Mouse (Mus musculus) ovary, adult 18-20 months (tissue): ENCODE results near the gene Gstcd.

Source experiments
- DNase-seq: peaks from one replicate; pipeline ENCODE4 v3.0.0; 2022; ENCODE audit warnings: low spot score, mixed read lengths

Gene Gstcd

DNA sequence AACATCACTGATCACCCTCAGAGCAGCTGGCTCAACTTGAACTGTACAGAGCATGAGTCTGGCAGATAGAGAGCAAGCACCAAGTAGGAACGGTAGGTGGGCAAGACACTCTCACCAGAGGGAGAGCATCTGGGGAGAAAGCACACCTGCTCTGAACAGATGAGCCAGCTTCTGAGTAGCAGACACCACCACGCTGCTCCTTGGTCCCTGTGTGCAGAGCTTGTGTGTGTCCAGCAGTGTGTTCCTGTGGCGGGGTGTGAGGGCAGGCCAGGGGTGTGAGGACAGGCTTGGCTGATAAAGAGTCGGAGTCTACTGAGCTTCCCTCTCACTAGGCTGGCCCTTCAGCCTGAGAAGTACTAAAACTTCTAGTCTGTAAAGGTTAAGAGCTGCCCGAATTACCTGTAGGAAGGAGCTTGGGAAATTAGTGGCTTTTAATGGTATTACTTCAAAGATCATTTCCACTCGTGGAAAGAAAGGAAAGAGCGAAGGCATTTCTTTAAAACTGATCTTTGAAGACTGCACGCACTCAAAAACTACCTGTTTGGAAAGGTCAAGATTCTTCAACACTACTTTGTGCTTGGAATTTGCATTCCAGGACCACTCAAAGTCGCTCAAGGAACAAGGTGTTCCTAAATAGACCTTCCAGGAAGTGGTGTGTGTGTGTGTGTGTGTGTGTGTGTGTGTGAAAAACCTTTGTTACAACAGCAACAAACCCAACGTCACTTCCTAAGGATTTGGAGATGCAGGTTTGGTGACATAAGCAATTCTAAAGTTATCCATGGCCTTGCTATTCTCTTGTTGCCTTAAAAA lies 151.4 kb downstream of the Gstcd start:
- no peak for DNase-seq

DNA sequence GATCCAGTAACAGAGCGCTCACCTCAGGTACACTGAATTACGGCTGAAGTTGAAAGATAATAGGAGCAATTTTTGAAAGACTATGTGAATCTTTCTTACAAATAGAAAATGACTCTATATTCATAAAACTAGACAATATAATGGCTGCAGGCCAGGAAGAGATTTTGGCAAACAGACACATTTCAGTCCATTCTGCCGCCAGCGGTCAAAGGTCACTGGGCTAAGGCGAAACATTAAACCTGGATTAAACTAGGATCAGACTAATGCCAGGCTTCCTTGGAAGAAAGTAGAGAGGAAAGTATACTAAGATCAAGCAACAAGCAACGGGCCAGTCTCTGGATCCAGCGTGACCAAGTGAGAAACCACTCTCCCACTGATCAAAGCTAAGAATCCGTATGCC lies 152.8 kb downstream of the Gstcd start:
- no peak for DNase-seq

DNA sequence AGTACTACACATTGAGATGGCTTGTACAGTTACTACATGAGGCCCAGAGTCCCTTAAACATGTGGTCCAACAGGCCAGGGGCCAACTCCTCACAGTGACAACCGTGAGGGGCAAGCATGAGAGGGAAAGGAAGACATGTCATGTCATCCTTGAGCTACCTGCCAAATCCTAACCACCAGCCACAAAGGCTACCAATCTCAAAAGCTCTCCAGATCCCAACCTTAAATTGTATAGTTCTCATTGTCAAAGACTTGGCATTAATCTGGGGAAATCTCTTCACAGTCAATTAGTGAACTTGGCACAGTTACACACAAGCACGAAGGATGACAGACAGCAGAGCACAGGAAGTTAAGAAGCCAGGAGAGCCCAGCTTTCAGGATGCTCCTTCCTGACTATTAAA lies 157.2 kb downstream of the Gstcd start:
- DNase-seq: no peak
